Mouse (Mus musculus) thymus, postnatal 4 days (tissue): ENCODE data around the gene Gm867.
A peak's percentile ranks its signal among the peaks of the same experiment; 100 is the strongest.

Source experiments
- DNase-seq: peaks from one replicate; pipeline ENCODE4 v3.0.0; 2021

Gm867 gene

GRCm38 (mm10) chr10:75894601-75895000 is 45.9 kb downstream of the Gm867 start:
- no peak for DNase-seq

- DNase-seq = peak; percentile 94
These were observed 47.3 kb downstream of the Gm867 start, which contains the start of gene Derl3 for GRCm38 (mm10) chr10:75893089-75893750. Gene Derl3, plus strand, starts transcription at chr10:75893413.

- no peak for DNase-seq
These were observed 50.9 kb downstream of the Gm867 start for GRCm38 (mm10) chr10:75889406-75890153.
